ENCODE assay signal across 1 mouse cellular context in the genomic region with DNA sequence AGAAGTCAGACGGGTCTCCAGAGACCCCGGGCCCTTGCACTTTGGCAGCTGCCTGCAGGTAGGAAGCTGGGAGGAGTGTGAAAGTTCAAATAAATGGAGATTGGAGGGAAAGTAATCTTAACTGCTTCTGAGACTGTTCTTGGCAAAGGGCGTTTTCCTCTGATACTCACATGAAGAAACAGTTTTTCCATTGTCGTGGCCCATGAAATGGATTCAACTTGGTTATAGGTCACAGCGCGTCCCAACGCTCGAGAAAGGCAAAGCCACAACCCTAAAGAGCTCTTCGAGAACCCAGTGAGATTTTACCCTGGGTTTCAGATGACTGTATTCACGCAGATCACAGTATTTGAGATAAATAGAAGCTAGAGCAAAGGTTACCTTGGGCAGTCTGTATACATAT.
TF ChIP-seq lines count a peak whose summit lies in the region.

No protein-coding gene starts in this region.

TF ChIP-seq in CH12.LX, 34 proteins besides CTCF, POLR2A, EP300 and RAD21:
- TF ChIP-seq ZC3H11A (IDR thresholded peaks at IDR 0.05; ENCODE audit: low read depth, low read length) (no peak), CHD1 (IDR thresholded peaks at IDR 0.05; ENCODE audit: low read depth, low read length) (no peak), MXI1 (IDR thresholded peaks at IDR 0.05; ENCODE audit: low read depth, low read length) (no peak), ZKSCAN1 (IDR thresholded peaks at IDR 0.05; ENCODE audit: borderline replicate concordance, low read depth, low read length) (no peak)
